Mouse (Mus musculus) liver, embryonic 16.5 days (tissue): ENCODE measurements around the gene Hpcal1. TPM values are rescaled to one million over a fixed set of nuclear protein-coding genes. Genes with fewer than 3 reads are reported as not detected.

Experiments used
- ATAC-seq: fragments of 200-750 bp; cut with Nextera tagmentation; 2 replicates; pipeline ENCODE4 v1.8.0; 2017; ENCODE audit warnings: low read depth, mild to moderate bottlenecking, moderate number of reproducible peaks, moderate library complexity
- H3K27ac ChIP-seq: fragments of 300-500 bp; sonication (generic); 2 replicates; pipeline ENCODE4 v1.5.1; 2014; ENCODE audit warnings: mild to moderate bottlenecking, low read length
- H3K27me3 ChIP-seq: fragments of 300-500 bp; sonication (generic); 2 replicates; pipeline ENCODE4 v1.6.1; 2014; ENCODE audit warnings: low read depth, low read length, mixed read lengths; ENCODE audit not compliant: control insufficient read depth, insufficient read depth
- H3K36me3 ChIP-seq: fragments of 300-500 bp; sonication (generic); 2 replicates; pipeline ENCODE4 v1.6.1; 2014; ENCODE audit warnings: mild to moderate bottlenecking; ENCODE audit not compliant: control insufficient read depth, insufficient read depth
- H3K4me1 ChIP-seq: fragments of 300-500 bp; sonication (generic); 2 replicates; pipeline ENCODE4 v1.6.1; 2014; ENCODE audit warnings: low read depth, low read length, mixed read lengths; ENCODE audit not compliant: control insufficient read depth
- H3K4me2 ChIP-seq: fragments of 300-500 bp; sonication (generic); 2 replicates; pipeline ENCODE4 v1.6.1; 2014; ENCODE audit warnings: low read depth, low read length, mixed read lengths
- H3K4me3 ChIP-seq: fragments of 300-500 bp; sonication (generic); 2 replicates; pipeline ENCODE4 v1.5.1; 2014; ENCODE audit warnings: low read depth, mild to moderate bottlenecking, low read length
- H3K9ac ChIP-seq: fragments of 300-500 bp; sonication (generic); 2 replicates; pipeline ENCODE4 v1.6.1; 2014; ENCODE audit warnings: low read depth, low read length
- H3K9me3 ChIP-seq: fragments of 300-500 bp; sonication (generic); replicated peaks from 2 replicates; pipeline ENCODE4 v1.6.1; 2016; ENCODE audit warnings: low read length; ENCODE audit not compliant: control insufficient read depth
- WGBS: fragments of 180-500 bp; shearing (Covaris S2); extraction: QIAGEN DNeasy Blood & Tissue Kit; methylation state at CpG from one replicate; pipeline ENCODE4 v1.1.7; 2014; ENCODE audit not compliant: insufficient replicate concordance; 5-methylcytosine and 5-hydroxymethylcytosine counted together
- polyA plus RNA-seq: library from polyadenylated mRNA; unstranded; fragments of >200 nt; fragmentation: Nextera tagmentation; extraction: Ambion mirVana; gene quantifications from 2 replicates; pipeline ENCODE4 v1.2.1, GENCODE M21; 2015

The Hpcal1 gene
- polyA plus RNA-seq, 1 experiment from 2014 or later, result 23.6 TPM

GRCm38 (mm10) chr12:17657561-17658195 is 33.0 kb upstream of the Hpcal1 start:
- Histone ChIP-seq H3K27ac (no peak overlapping the region), H3K36me3 (no peaks in the 10 kb centered on the region), H3K27me3 (no peaks in the 10 kb centered on the region), H3K9me3 (no peaks in the 10 kb centered on the region), H3K4me2 (no peak overlapping the region), H3K9ac (no peak overlapping the region), H3K4me3 (no peak overlapping the region), H3K4me1 (no peaks in the 10 kb centered on the region)
- no peak for ATAC-seq
- WGBS, result 46% methylated on average over 7 of the region's 7 CpGs

GRCm38 (mm10) chr12:17658521-17658920 is 32.1 kb upstream of the Hpcal1 start:
- Histone ChIP-seq H3K4me3 (no peak overlapping the region), H3K4me2 (no peak overlapping the region), H3K9ac (no peak overlapping the region), H3K4me1 (no peaks in the 10 kb centered on the region), H3K27ac (no peak overlapping the region), H3K27me3 (no peaks in the 10 kb centered on the region), H3K36me3 (no peaks in the 10 kb centered on the region), H3K9me3 (no peaks in the 10 kb centered on the region)
- no peak for ATAC-seq
- WGBS, result 37% methylated on average over 5 of the region's 5 CpGs

- no peak for ATAC-seq
- Histone ChIP-seq H3K9ac (no peak overlapping the region), H3K27me3 (no peaks in the 10 kb centered on the region), H3K4me1 (no peaks in the 10 kb centered on the region), H3K4me3 (no peak overlapping the region), H3K9me3 (no peaks in the 10 kb centered on the region), H3K4me2 (no peak overlapping the region), H3K27ac (no peak overlapping the region), H3K36me3 (no peaks in the 10 kb centered on the region)
- WGBS, result 27% methylated on average over 4 of the region's 4 CpGs
Observed at GRCm38 (mm10) chr12:17661483-17661920, 29.2 kb upstream of the Hpcal1 start.

GRCm38 (mm10) chr12:17663991-17664635 is 26.5 kb upstream of the Hpcal1 start:
- Histone ChIP-seq H3K9ac (no peak overlapping the region), H3K4me2 (no peak overlapping the region), H3K4me1 (no peaks in the 10 kb centered on the region), H3K4me3 (no peak overlapping the region), H3K9me3 (no peaks in the 10 kb centered on the region), H3K36me3 (no peaks in the 10 kb centered on the region), H3K27ac (no peak overlapping the region), H3K27me3 (no peaks in the 10 kb centered on the region)
- WGBS, result 70% methylated on average over 9 of the region's 9 CpGs
- no peak for ATAC-seq

GRCm38 (mm10) chr12:17665906-17666326 is 24.7 kb upstream of the Hpcal1 start:
- no peak overlapping the region for H3K9ac ChIP-seq
- no peak overlapping the region for H3K27ac ChIP-seq
- no peaks in the 10 kb centered on the region for H3K4me1 ChIP-seq
- no peaks in the 10 kb centered on the region for H3K9me3 ChIP-seq
- H3K4me3 ChIP-seq, result no peak overlapping the region
- no peak for ATAC-seq
- no peaks in the 10 kb centered on the region for H3K36me3 ChIP-seq
- H3K27me3 ChIP-seq, result no peaks in the 10 kb centered on the region
- no peak overlapping the region for H3K4me2 ChIP-seq
- WGBS, result 38% methylated on average over 7 of the region's 7 CpGs

- no peak overlapping the region for H3K4me3 ChIP-seq
- WGBS, result 61% methylated on average over 2 of the region's 2 CpGs
- no peaks in the 10 kb centered on the region for H3K9me3 ChIP-seq
- no peak for ATAC-seq
- H3K4me1 ChIP-seq, result no peaks in the 10 kb centered on the region
- H3K27ac ChIP-seq, result no peak overlapping the region
- H3K4me2 ChIP-seq, result no peak overlapping the region
- no peaks in the 10 kb centered on the region for H3K36me3 ChIP-seq
- H3K9ac ChIP-seq, result no peak overlapping the region
- H3K27me3 ChIP-seq, result no peaks in the 10 kb centered on the region
Observed at GRCm38 (mm10) chr12:17666616-17667015, 24.0 kb upstream of the Hpcal1 start.

GRCm38 (mm10) chr12:17673729-17674128 is 16.9 kb upstream of the Hpcal1 start:
- Histone ChIP-seq H3K4me2 (no peak overlapping the region), H3K9me3 (no peaks in the 10 kb centered on the region), H3K9ac (no peak overlapping the region), H3K4me3 (no peak overlapping the region), H3K4me1 (no peaks in the 10 kb centered on the region), H3K27me3 (no peaks in the 10 kb centered on the region), H3K36me3 (no peaks in the 10 kb centered on the region), H3K27ac (no peak overlapping the region)
- 45% methylated on average over 7 of the region's 7 CpGs for WGBS
- ATAC-seq, result no peak

GRCm38 (mm10) chr12:17674182-17674812 is 16.4 kb upstream of the Hpcal1 start:
- Histone ChIP-seq H3K27ac (no peak overlapping the region), H3K4me3 (no peak overlapping the region), H3K4me2 (no peak overlapping the region), H3K9ac (no peak overlapping the region), H3K4me1 (no peaks in the 10 kb centered on the region), H3K27me3 (no peaks in the 10 kb centered on the region), H3K36me3 (no peaks in the 10 kb centered on the region), H3K9me3 (no peaks in the 10 kb centered on the region)
- ATAC-seq, result no peak
- 39% methylated on average over 6 of the region's 6 CpGs for WGBS

GRCm38 (mm10) chr12:17677743-17678142 is 12.9 kb upstream of the Hpcal1 start:
- H3K4me3 ChIP-seq, result no peak overlapping the region
- H3K4me1 ChIP-seq, result no peaks in the 10 kb centered on the region
- ATAC-seq, result no peak
- H3K27ac ChIP-seq, result no peak overlapping the region
- no peak overlapping the region for H3K4me2 ChIP-seq
- H3K9ac ChIP-seq, result no peak overlapping the region
- no peaks in the 10 kb centered on the region for H3K36me3 ChIP-seq
- no peaks in the 10 kb centered on the region for H3K9me3 ChIP-seq
- 59% methylated on average over 2 of the region's 2 CpGs for WGBS
- no peaks in the 10 kb centered on the region for H3K27me3 ChIP-seq
